Mouse (Mus musculus) heart, embryonic 16.5 days (tissue): ENCODE data around the gene Tmem59l. TPM values are rescaled to one million over a fixed set of nuclear protein-coding genes. Genes with fewer than 3 reads are reported as not detected.

Experiments used
- ATAC-seq: fragments of 200-750 bp; cut with Nextera tagmentation; replicated peaks from 2 replicates; pipeline ENCODE4 v1.8.0; 2017; ENCODE audit warnings: moderate number of reproducible peaks; ENCODE audit not compliant: insufficient read depth, low FRiP score; ENCODE audit errors: extremely low read depth
- H3K27ac ChIP-seq: fragments of 300-500 bp; sonication (generic); 2 replicates; pipeline ENCODE4 v1.5.1; 2014; ENCODE audit warnings: mild to moderate bottlenecking, low read length, control low read depth, moderate library complexity
- H3K27me3 ChIP-seq: fragments of 300-500 bp; sonication (generic); 2 replicates; pipeline ENCODE4 v1.6.1; 2014; ENCODE audit warnings: low read length, mixed read lengths; ENCODE audit not compliant: control insufficient read depth, insufficient read depth
- H3K36me3 ChIP-seq: fragments of 300-500 bp; sonication (generic); 2 replicates; pipeline ENCODE4 v1.6.1; 2014; ENCODE audit not compliant: control insufficient read depth, insufficient read depth
- H3K4me1 ChIP-seq: fragments of 300-500 bp; sonication (generic); 2 replicates; pipeline ENCODE4 v1.6.1; 2014; ENCODE audit warnings: low read length, mixed read lengths; ENCODE audit not compliant: control insufficient read depth, insufficient read depth
- H3K4me2 ChIP-seq: fragments of 300-500 bp; sonication (generic); 2 replicates; pipeline ENCODE4 v1.6.1; 2014; ENCODE audit warnings: low read depth, mild to moderate bottlenecking, control low read depth, low read length
- H3K4me3 ChIP-seq: fragments of 300-500 bp; sonication (generic); 2 replicates; pipeline ENCODE4 v1.5.1; 2014; ENCODE audit warnings: mild to moderate bottlenecking, control low read depth, low read length
- H3K9ac ChIP-seq: fragments of 300-500 bp; sonication (generic); 2 replicates; pipeline ENCODE4 v1.6.1; 2014; ENCODE audit warnings: low read length, control low read depth
- H3K9me3 ChIP-seq: fragments of 300-500 bp; sonication (generic); replicated peaks from 2 replicates; pipeline ENCODE4 v1.6.1; 2016; ENCODE audit warnings: low read length; ENCODE audit not compliant: control insufficient read depth
- WGBS: fragments of 180-500 bp; shearing (Covaris S2); extraction: QIAGEN DNeasy Blood & Tissue Kit; methylation state at CpG from one replicate; pipeline ENCODE4 v1.1.7; 2014; 5-methylcytosine and 5-hydroxymethylcytosine counted together
- polyA plus RNA-seq: library from polyadenylated mRNA; unstranded; fragments of >200 nt; fragmentation: Nextera tagmentation; extraction: Ambion mirVana; gene quantifications from 2 replicates; pipeline ENCODE4 v1.2.1, GENCODE M21; 2015

Gene Tmem59l
- polyA plus RNA-seq, 1 experiment from 2014 or later: 0.13 TPM

- no peaks in the 10 kb centered on the region for H3K27me3 ChIP-seq
- no peaks in the 10 kb centered on the region for H3K36me3 ChIP-seq
- H3K27ac ChIP-seq: no peak overlapping the region
- H3K4me1 ChIP-seq: peaks cover 28% of the 10 kb centered on the region
- H3K9ac ChIP-seq: no peak overlapping the region; the same call in 1 of the 2 replicates
- H3K4me2 ChIP-seq: no peak overlapping the region
- no peak for ATAC-seq
- 60% methylated on average over 5 of the region's 5 CpGs for WGBS
- no peak overlapping the region for H3K4me3 ChIP-seq
- H3K9me3 ChIP-seq: no peaks in the 10 kb centered on the region
Measured at GRCm38 (mm10) chr8:70467229-70467725, 19.9 kb downstream of the Tmem59l start.

- Histone ChIP-seq H3K36me3 (no peaks in the 10 kb centered on the region), H3K27ac (no peak overlapping the region), H3K9me3 (no peaks in the 10 kb centered on the region), H3K4me2 (no peak overlapping the region), H3K27me3 (no peaks in the 10 kb centered on the region), H3K4me1 (peaks cover 28% of the 10 kb centered on the region), H3K4me3 (no peak overlapping the region), H3K9ac (no peak overlapping the region)
- WGBS: 44% methylated on average over 11 of the region's 11 CpGs
- ATAC-seq: no peak
Measured at GRCm38 (mm10) chr8:70466771-70467170, 20.4 kb downstream of the Tmem59l start.

GRCm38 (mm10) chr8:70466305-70466704 lies 20.9 kb downstream of the Tmem59l start:
- no peak for ATAC-seq
- H3K4me1 ChIP-seq: peaks cover 32% of the 10 kb centered on the region
- H3K4me2 ChIP-seq: no peak overlapping the region
- H3K27me3 ChIP-seq: no peaks in the 10 kb centered on the region
- H3K4me3 ChIP-seq: no peak overlapping the region
- H3K36me3 ChIP-seq: no peaks in the 10 kb centered on the region
- H3K9ac ChIP-seq: no peak overlapping the region
- H3K9me3 ChIP-seq: no peaks in the 10 kb centered on the region
- 75% methylated on average over 4 of the region's 4 CpGs for WGBS
- H3K27ac ChIP-seq: no peak overlapping the region

- Histone ChIP-seq H3K27me3 (no peaks in the 10 kb centered on the region), H3K27ac (no peak overlapping the region), H3K4me3 (no peak overlapping the region), H3K4me1 (peaks cover 38% of the 10 kb centered on the region), H3K9me3 (no peaks in the 10 kb centered on the region), H3K36me3 (no peaks in the 10 kb centered on the region), H3K4me2 (no peak overlapping the region), H3K9ac (no peak overlapping the region)
- ATAC-seq: no peak
- whole genome bisulfite sequencing: 96% methylated on average over 4 of the region's 4 CpGs
Measured at GRCm38 (mm10) chr8:70465701-70466100, 21.5 kb downstream of the Tmem59l start.

DNA sequence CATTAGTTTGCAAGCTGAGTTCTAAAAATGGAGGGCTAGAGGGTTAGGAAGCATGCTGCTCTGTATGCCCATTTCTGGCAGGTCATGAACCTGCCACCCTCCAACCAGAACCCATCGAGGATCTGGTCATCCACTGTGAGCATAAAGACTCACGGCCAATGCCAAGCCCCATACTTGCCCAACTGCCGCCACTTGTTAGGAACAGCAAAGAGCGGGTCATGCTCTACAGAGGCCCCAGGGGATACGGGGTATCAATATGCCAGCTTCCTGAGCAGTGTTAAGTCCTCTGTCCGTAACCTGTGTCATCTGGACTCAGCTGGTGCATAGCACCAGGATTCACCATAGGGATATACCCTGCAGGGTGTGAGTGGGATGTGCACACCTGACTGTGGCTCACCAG lies 23.0 kb downstream of the Tmem59l start:
- Histone ChIP-seq H3K9me3 (no peaks in the 10 kb centered on the region), H3K27ac (no peak overlapping the region), H3K27me3 (no peaks in the 10 kb centered on the region), H3K4me3 (no peak overlapping the region), H3K4me2 (no peak overlapping the region), H3K4me1 (peaks cover 31% of the 10 kb centered on the region), H3K36me3 (no peaks in the 10 kb centered on the region), H3K9ac (no peak overlapping the region)
- 88% methylated on average over 6 of the region's 6 CpGs for WGBS
- no peak for ATAC-seq

DNA sequence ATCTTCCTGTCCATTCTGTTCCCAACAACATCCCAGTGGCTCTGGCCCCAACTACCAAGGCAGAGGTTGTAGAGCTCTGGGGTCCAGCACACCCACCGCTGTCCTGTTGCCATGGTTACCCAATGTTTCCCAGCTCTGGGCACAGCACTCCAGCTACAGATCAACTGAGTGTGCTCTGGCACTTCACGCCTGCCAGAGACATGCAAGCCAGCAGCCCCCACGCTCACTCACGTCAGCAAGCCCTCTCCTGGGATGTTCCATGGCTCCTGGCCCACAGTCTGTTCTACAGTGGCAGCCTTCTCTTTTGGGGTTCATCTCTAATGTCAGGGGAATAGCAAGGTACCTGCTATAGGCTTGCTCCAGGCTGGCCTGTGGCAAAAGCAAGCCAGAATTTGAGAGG lies 23.9 kb downstream of the Tmem59l start:
- no peak for ATAC-seq
- H3K27ac ChIP-seq: no peak overlapping the region
- WGBS: 62% methylated on average over 4 of the region's 4 CpGs

GRCm38 (mm10) chr8:70462516-70462813 lies 24.7 kb downstream of the Tmem59l start:
- Histone ChIP-seq H3K4me3 (no peak overlapping the region), H3K4me2 (no peak overlapping the region), H3K36me3 (no peaks in the 10 kb centered on the region), H3K27me3 (no peaks in the 10 kb centered on the region), H3K27ac (no peak overlapping the region), H3K4me1 (peaks cover 19% of the 10 kb centered on the region), H3K9ac (no peak overlapping the region), H3K9me3 (no peaks in the 10 kb centered on the region)
- 90% methylated on average over 8 of the region's 8 CpGs for whole genome bisulfite sequencing
- no peak for ATAC-seq

More for the DNA sequence above, 23.9 kb downstream of the Tmem59l start:
- H3K27me3 ChIP-seq: no peaks in the 10 kb centered on the region
- no peak overlapping the region for H3K9ac ChIP-seq
- H3K36me3 ChIP-seq: no peaks in the 10 kb centered on the region
- H3K9me3 ChIP-seq: no peaks in the 10 kb centered on the region
- peaks cover 26% of the 10 kb centered on the region for H3K4me1 ChIP-seq
- H3K4me2 ChIP-seq: no peak overlapping the region
- H3K4me3 ChIP-seq: no peak overlapping the region

DNA sequence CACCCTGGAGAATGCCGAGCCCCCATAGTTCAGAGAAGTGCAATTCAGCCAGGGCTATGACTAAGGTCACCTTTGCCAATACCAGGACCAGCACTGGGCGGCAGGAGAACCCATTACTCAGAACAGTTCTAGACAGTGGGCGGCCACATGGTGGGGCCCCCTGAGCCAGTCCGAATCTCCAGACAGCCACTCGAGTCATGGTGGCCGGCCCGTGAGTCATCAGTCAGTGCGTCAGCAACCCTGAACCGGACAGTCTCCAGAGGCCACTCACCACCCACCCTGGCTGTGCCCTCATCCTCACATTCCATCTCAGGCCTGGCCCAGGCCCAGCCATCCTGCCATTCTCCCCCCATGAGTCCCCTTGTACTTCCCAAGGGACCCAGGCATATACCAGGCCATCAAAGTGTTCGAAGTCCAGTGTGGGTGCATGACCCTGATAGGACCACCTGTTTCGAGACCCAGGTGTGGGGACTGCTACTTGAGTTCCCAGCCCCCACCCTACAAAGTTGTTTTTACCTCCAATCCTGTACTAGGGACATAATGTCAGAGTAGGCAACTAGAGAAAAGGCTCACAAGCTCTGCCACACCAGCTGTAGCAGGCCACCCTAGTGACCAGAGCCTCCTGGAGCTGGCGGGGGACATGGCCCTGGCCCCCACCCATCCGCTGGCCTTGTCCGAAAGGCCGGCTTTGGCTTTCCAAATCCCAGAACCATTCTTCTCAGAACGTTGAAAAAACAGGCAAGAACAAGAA lies 25.2 kb downstream of the Tmem59l start:
- 0 out of 2 replicates have a peak, but pooled peaks have one; percentile 23 for ATAC-seq
- 73% methylated on average over 16 of the region's 16 CpGs for WGBS
- no peak overlapping the region for H3K27ac ChIP-seq
- no peaks in the 10 kb centered on the region for H3K9me3 ChIP-seq
- no peaks in the 10 kb centered on the region for H3K27me3 ChIP-seq
- H3K4me1 ChIP-seq: peaks cover 16% of the 10 kb centered on the region
- H3K4me2 ChIP-seq: no peak overlapping the region
- H3K36me3 ChIP-seq: no peaks in the 10 kb centered on the region
- no peak overlapping the region for H3K4me3 ChIP-seq
- no peak overlapping the region for H3K9ac ChIP-seq

GRCm38 (mm10) chr8:70460606-70461005 lies 26.6 kb downstream of the Tmem59l start:
- Histone ChIP-seq H3K27me3 (no peaks in the 10 kb centered on the region), H3K9me3 (no peaks in the 10 kb centered on the region), H3K9ac (no peak overlapping the region), H3K4me2 (no peak overlapping the region), H3K4me1 (peaks cover 16% of the 10 kb centered on the region), H3K36me3 (no peaks in the 10 kb centered on the region), H3K27ac (no peak overlapping the region), H3K4me3 (no peak overlapping the region)
- ATAC-seq: peak; percentile 60
- 48% methylated on average over 9 of the region's 9 CpGs for WGBS
